Mouse (Mus musculus): ENCODE measurements around the gene Fars2. TPM values are rescaled to one million over a fixed set of nuclear protein-coding genes. Genes with fewer than 3 reads are reported as not detected.

The Fars2 gene
- polyA plus RNA-seq, 1 experiment: 28.4 TPM

- no peak overlapping the region for H3K27ac ChIP-seq (ENCODE audit: insufficient read depth, low read length)
- no peaks in the 10 kb centered on the region for H3K4me1 ChIP-seq (ENCODE audit: control insufficient read depth, insufficient read depth, low read length)
- no peak overlapping the region for H3K4me3 ChIP-seq (replicated peaks; ENCODE audit: insufficient read depth, low read depth, low read length)
- no peaks in the 10 kb centered on the region for H3K27me3 ChIP-seq (ENCODE audit: control insufficient read depth, insufficient read depth, low read length)
- DNase-seq: no peak
- TF ChIP-seq POLR2A (IDR thresholded peaks at IDR 0.05; ENCODE audit: borderline replicate concordance, insufficient read depth, low read length): no peak
- no peak for TF ChIP-seq CTCF (IDR thresholded peaks at IDR 0.05; ENCODE audit: borderline replicate concordance, insufficient read depth, low read depth, low read length)
These were observed 3.4 kb downstream of the Fars2 start for GRCm38 (mm10) chr13:36120606-36121005.

DNA sequence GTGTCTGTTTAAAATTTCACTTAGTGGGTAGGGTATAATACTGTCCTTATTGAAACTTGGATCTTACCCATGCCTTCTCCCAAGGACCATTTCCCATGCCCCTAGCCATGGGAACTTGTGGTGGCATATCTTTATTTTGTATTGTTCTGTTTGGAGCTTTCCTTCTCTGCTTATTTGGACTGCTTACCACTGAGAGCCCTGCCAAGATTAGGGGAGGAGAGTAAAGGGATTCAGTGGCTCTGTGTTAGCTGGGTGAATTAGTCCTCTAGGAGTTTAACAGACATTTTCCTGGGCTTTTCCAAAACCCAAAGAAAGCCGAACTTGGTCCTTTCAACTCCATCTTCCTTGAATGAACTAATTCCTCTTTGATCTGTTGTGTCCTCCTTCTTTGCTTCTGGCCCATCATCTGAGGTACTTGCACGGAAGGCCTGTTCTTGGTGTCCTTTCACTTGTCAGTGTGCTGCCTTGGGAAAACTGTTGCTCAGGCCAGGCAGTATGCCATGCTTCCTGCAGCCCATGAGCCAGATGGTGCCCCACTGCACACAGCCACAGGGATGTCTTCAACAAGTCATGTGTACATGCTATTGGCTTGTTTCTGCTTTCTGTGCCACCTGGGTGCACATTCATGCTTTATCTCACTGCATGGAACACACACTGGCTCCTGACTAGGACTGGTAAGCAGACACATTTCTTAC is 12.3 kb downstream of the Fars2 start:
- no peaks in the 10 kb centered on the region for H3K27me3 ChIP-seq (ENCODE audit: control insufficient read depth, insufficient read depth, low read length)
- 29% methylated on average over 2 of the region's 2 CpGs for whole genome bisulfite sequencing
- DNase-seq: peak; percentile 21 to 41
- no peak for TF ChIP-seq POLR2A (IDR thresholded peaks at IDR 0.05; ENCODE audit: borderline replicate concordance, insufficient read depth, low read length)
- no peak for TF ChIP-seq CTCF (IDR thresholded peaks at IDR 0.05; ENCODE audit: borderline replicate concordance, insufficient read depth, low read depth, low read length)
- no peak overlapping the region for H3K27ac ChIP-seq (ENCODE audit: insufficient read depth, low read length)
- H3K4me1 ChIP-seq (ENCODE audit: control insufficient read depth, insufficient read depth, low read length): peaks cover 7% of the 10 kb centered on the region
- H3K4me3 ChIP-seq (replicated peaks; ENCODE audit: insufficient read depth, low read depth, low read length): no peak overlapping the region

DNA sequence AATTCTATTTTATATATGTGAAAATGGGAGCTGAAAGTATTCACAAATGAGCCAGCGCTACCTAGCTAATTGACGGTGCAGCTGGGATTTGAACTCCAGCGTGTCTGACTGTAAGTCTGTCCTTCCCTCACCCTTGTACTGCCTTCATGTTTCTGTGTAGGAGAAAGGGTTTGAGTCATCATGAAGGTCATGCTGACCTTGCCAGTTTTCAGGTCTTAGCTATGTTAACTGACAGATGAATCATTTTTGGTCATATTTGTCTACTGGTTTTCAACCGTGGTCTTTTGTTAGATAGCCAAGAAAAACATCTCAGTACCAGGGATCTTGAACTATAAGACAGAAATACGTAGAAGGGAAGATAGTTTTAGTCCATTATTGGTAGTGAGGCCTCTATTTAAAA is 14.2 kb downstream of the Fars2 start:
- no peak overlapping the region for H3K27ac ChIP-seq (ENCODE audit: insufficient read depth, low read length)
- no peak overlapping the region for H3K4me3 ChIP-seq (replicated peaks; ENCODE audit: insufficient read depth, low read depth, low read length)
- no peaks in the 10 kb centered on the region for H3K27me3 ChIP-seq (ENCODE audit: control insufficient read depth, insufficient read depth, low read length)
- DNase-seq: no peak
- TF ChIP-seq CTCF (IDR thresholded peaks at IDR 0.05; ENCODE audit: borderline replicate concordance, insufficient read depth, low read depth, low read length) (no peak), POLR2A (IDR thresholded peaks at IDR 0.05; ENCODE audit: borderline replicate concordance, insufficient read depth, low read length) (no peak)
- H3K4me1 ChIP-seq (ENCODE audit: control insufficient read depth, insufficient read depth, low read length): peaks cover 7% of the 10 kb centered on the region
- 88% methylated on average over 5 of the region's 5 CpGs for WGBS

DNA sequence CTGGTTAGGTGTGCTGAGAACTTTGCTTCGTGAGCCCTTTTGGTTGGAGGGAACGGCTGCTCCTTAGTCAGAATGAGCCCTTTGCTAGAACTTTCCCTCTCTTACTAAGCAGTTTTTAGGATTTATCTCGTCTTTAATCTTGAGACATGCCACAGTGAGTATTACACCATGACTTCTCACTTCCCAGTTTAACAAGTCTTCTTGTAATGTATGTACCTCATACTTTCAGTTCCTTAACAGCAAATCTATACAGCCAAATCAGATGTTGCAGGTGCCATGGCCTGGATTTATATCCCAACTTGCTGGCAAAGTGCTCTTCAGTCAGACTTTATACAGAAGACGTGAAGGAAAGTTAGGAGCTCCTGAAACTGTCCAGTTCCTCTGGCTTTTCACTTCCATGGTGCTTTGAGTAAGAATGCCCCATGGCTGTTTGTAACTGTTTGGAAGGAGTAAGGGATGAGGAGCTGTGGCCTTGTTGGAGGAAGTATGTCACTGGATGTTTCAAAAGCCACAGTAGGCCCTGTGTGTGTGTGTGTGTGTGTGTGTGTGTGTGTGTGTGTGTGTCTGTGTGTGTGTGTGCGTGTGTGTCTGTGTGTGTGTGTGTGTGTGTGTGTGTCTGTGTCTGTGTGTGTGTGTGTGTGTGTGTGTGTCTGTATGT is 14.9 kb downstream of the Fars2 start:
- no peak overlapping the region for H3K4me3 ChIP-seq (replicated peaks; ENCODE audit: insufficient read depth, low read depth, low read length)
- no peak for DNase-seq
- peaks cover 7% of the 10 kb centered on the region for H3K4me1 ChIP-seq (ENCODE audit: control insufficient read depth, insufficient read depth, low read length)
- WGBS: 92% methylated on average over 5 of the region's 5 CpGs
- no peak for TF ChIP-seq POLR2A (IDR thresholded peaks at IDR 0.05; ENCODE audit: borderline replicate concordance, insufficient read depth, low read length)
- no peak for TF ChIP-seq CTCF (IDR thresholded peaks at IDR 0.05; ENCODE audit: borderline replicate concordance, insufficient read depth, low read depth, low read length)
- H3K27ac ChIP-seq (ENCODE audit: insufficient read depth, low read length): no peak overlapping the region
- no peaks in the 10 kb centered on the region for H3K27me3 ChIP-seq (ENCODE audit: control insufficient read depth, insufficient read depth, low read length)

DNA sequence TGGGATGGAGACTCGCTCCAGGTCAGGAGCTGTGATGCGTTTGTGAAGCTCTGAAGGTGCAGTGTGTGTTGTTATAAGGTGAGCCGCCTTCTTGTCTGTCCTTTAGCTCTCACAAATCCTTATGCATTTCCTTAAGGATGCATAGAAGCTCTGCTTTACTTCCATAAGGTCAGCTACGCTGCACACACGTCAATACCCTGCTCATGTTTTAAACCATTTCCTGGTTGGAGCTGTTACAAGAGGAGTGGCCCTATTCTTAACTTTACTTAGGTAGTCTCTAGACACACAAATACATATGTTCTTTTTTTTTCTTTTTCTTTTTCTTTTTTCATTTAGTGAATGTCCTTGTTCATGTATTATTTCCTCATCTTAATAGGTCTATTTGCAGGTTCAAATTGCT is 22.5 kb downstream of the Fars2 start:
- Histone ChIP-seq H3K4me3 (replicated peaks; ENCODE audit: insufficient read depth, low read depth, low read length) (no peak overlapping the region), H3K27ac (ENCODE audit: insufficient read depth, low read length) (no peak overlapping the region), H3K4me1 (ENCODE audit: control insufficient read depth, insufficient read depth, low read length) (no peaks in the 10 kb centered on the region), H3K27me3 (ENCODE audit: control insufficient read depth, insufficient read depth, low read length) (no peaks in the 10 kb centered on the region)
- DNase-seq: no peak
- 91% methylated on average over 5 of the region's 5 CpGs for WGBS
- TF ChIP-seq POLR2A (IDR thresholded peaks at IDR 0.05; ENCODE audit: borderline replicate concordance, insufficient read depth, low read length) (no peak), CTCF (IDR thresholded peaks at IDR 0.05; ENCODE audit: borderline replicate concordance, insufficient read depth, low read depth, low read length) (no peak)

GRCm38 (mm10) chr13:36140247-36141016 is 23.2 kb downstream of the Fars2 start:
- 91% methylated on average over 5 of the region's 5 CpGs for WGBS
- H3K27me3 ChIP-seq (ENCODE audit: control insufficient read depth, insufficient read depth, low read length): no peaks in the 10 kb centered on the region
- DNase-seq: no peak
- TF ChIP-seq POLR2A (IDR thresholded peaks at IDR 0.05; ENCODE audit: borderline replicate concordance, insufficient read depth, low read length): no peak
- TF ChIP-seq CTCF (IDR thresholded peaks at IDR 0.05; ENCODE audit: borderline replicate concordance, insufficient read depth, low read depth, low read length): no peak
- no peak overlapping the region for H3K4me3 ChIP-seq (replicated peaks; ENCODE audit: insufficient read depth, low read depth, low read length)
- no peaks in the 10 kb centered on the region for H3K4me1 ChIP-seq (ENCODE audit: control insufficient read depth, insufficient read depth, low read length)
- no peak overlapping the region for H3K27ac ChIP-seq (ENCODE audit: insufficient read depth, low read length)

DNA sequence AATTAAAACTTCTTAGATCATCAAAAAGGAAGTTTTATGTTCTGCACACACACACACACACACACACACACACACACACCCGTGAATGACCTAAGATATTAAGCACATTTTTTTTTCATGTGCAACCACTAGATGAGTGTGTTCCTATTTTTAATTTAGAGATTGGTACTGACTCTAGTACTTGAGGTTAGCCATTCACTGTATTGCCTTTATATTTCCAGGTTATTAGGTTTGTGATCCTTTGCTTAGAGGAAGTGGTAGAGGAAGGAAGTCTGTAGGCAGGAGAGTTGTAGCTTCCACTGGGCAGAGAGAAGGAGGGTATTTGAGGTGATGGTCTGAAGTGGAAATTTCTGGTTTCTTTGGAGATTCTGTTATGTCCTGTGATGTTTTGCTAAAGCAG is 28.4 kb downstream of the Fars2 start:
- no peak for DNase-seq
- 91% methylated on average over 1 of the region's 1 CpGs for WGBS
- Histone ChIP-seq H3K4me3 (replicated peaks; ENCODE audit: insufficient read depth, low read depth, low read length) (no peak overlapping the region), H3K27me3 (ENCODE audit: control insufficient read depth, insufficient read depth, low read length) (no peaks in the 10 kb centered on the region), H3K4me1 (ENCODE audit: control insufficient read depth, insufficient read depth, low read length) (peaks cover 8% of the 10 kb centered on the region; the same call in 1 of the 2 replicates), H3K27ac (ENCODE audit: insufficient read depth, low read length) (no peak overlapping the region)
- TF ChIP-seq CTCF (IDR thresholded peaks at IDR 0.05; ENCODE audit: borderline replicate concordance, insufficient read depth, low read depth, low read length) (no peak), POLR2A (IDR thresholded peaks at IDR 0.05; ENCODE audit: borderline replicate concordance, insufficient read depth, low read length) (no peak)
